Mouse (Mus musculus): ENCODE measurements around the gene Nfib.

DNA sequence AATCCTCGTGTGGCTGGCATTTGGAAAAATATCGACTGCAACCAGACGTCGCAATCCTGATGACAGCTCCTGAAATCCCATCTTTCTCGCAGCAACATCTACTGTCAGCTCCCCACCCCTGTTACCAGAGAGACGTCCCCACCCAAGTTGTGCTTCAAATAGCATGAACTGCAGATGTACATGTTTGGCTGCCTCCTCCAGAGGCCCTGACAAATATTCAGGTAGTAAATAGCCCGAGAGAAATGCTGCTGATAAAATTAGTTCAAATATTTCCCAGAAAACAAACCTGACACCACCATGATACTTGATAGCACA, 132.3 kb downstream of the Nfib start:
- TF ChIP-seq CTCF (IDR thresholded peaks at IDR 0.05; ENCODE audit: control insufficient read depth, insufficient read depth, low read length) (no peak), POLR2A (IDR thresholded peaks at IDR 0.05; ENCODE audit: borderline replicate concordance, control insufficient read depth, low read depth, low read length) (no peak)

Data from bone marrow, adult 2 months (tissue).